Mouse (Mus musculus) spleen, postnatal 10 days (tissue): ENCODE results near the gene Opalin.
A peak's percentile ranks its signal among the peaks of the same experiment; 100 is the strongest.

Experiments
- DNase-seq, 2 experiments: peaks; one replicate each; pipeline ENCODE4 v3.0.0; 2021 to 2022; ENCODE audit warnings: low spot score in 2 of 2

Opalin gene

DNA sequence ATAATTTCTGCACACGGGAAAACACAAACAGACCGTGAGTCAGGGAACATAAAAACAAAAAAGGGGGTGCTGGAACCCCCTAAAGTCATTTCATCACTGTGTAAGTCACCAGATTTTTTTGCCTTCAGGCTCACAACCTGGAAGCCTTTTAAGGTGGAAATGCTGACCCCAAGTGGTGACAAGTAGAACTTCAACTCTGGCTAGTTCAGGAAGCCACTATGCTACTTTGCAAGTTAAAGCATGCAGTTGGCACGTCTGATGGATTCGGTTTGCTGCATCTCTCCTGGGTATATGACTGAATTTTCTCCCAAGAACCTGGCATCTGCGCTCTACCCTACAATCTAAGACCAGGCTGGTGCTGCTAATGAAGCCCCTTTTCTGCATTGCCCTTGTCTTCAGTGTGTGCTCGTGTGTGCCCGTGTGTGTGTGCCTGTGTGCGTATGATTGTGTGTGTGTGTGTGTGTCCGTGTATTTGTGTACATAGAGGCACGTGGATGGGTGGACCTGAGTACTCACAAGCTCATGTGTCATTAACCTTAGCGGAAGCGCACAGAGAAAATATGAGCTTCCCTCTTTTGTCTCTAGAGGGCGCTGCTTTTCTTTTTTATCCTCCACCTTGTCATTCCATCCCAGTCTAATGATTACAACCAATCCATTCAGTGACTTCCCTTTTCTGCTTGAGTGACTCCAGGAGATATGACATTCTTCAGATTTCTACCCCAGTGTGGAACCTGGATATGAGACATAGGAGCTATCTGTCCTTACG is 60.8 kb downstream of the Opalin start:
- peak; percentile 53 to 80 for DNase-seq

DNA sequence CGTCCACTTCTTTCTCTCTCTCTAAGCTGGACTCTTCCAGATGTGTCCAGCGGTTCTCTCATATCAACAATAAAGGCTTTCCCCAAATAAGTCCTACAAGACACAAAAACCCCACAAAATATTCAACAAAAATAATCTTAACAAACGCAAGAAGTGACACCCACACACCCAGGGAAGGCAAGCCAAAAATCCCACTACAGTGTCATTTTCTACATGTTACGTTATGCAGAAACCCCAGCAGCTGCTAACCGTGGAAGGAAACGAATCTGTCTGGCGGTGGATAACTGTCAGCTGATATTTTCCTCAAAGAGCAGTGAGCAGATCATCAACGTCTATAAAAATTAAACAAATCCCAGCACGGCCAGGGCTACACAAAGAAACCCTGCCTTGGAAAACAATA is 62.9 kb downstream of the Opalin start:
- DNase-seq = no peak

DNA sequence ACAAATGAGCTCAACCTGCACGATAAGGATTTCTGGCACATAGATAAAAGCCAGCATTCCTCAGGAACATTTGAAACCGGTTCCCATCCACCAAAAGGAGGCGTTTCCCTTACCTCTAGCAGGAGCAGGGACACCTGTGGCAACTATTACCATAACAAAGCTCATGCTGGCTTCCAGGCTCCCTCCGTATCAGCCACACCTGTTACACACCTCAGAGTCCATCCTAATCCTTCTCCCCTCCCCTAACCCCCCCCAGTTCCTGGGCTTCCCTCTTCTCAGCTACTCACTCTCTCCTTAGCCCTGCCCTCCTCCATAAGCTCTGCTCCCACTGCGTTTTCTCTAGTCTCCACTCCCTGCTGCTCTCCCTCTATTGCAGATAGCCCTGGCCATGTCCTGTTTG is 63.3 kb downstream of the Opalin start:
- no peak for DNase-seq
